Mouse (Mus musculus) liver, embryonic 13.5 days (tissue): ENCODE results near the gene Dynll1. TPM values are rescaled to one million over a fixed set of nuclear protein-coding genes. Genes with fewer than 3 reads are reported as not detected.
A peak's percentile ranks its signal among the peaks of the same experiment; 100 is the strongest.

Experiments
- ATAC-seq: fragments of 200-750 bp; cut with Nextera tagmentation; 2 replicates; pipeline ENCODE4 v1.8.0; 2017; ENCODE audit warnings: low read depth, mild to moderate bottlenecking, moderate number of reproducible peaks, moderate library complexity
- DNase-seq: peaks from one replicate; pipeline ENCODE4 v3.0.0; 2022
- H3K27ac ChIP-seq: fragments of 300-500 bp; sonication (generic); 2 replicates; pipeline ENCODE4 v1.5.1; 2015; ENCODE audit warnings: moderate library complexity, mild to moderate bottlenecking, inconsistent platforms
- H3K27me3 ChIP-seq: fragments of 300-500 bp; sonication (generic); 2 replicates; pipeline ENCODE4 v1.6.1; 2015; ENCODE audit warnings: mild to moderate bottlenecking, inconsistent platforms
- H3K36me3 ChIP-seq: fragments of 300-500 bp; sonication (generic); 2 replicates; pipeline ENCODE4 v1.6.1; 2015; ENCODE audit warnings: mild to moderate bottlenecking, inconsistent platforms
- H3K4me1 ChIP-seq: fragments of 300-500 bp; sonication (generic); replicated peaks from 2 replicates; pipeline ENCODE4 v1.6.1; 2015; ENCODE audit warnings: inconsistent platforms
- H3K4me2 ChIP-seq: fragments of 300-500 bp; sonication (generic); 2 replicates; pipeline ENCODE4 v1.6.1; 2015; ENCODE audit warnings: inconsistent platforms, mild to moderate bottlenecking, moderate library complexity
- H3K4me3 ChIP-seq: fragments of 300-500 bp; sonication (generic); replicated peaks from 2 replicates; pipeline ENCODE4 v1.5.1; 2015; ENCODE audit warnings: mild to moderate bottlenecking, inconsistent platforms
- H3K9ac ChIP-seq: fragments of 300-500 bp; sonication (generic); 2 replicates; pipeline ENCODE4 v1.6.1; 2015; ENCODE audit warnings: mild to moderate bottlenecking, inconsistent platforms
- H3K9me3 ChIP-seq: fragments of 300-500 bp; sonication (generic); replicated peaks from 2 replicates; pipeline ENCODE4 v1.6.1; 2016; ENCODE audit warnings: inconsistent platforms
- WGBS: fragments of 180-500 bp; shearing (Covaris S2); methylation state at CpG from one replicate; pipeline ENCODE4 v1.1.7; 2015; ENCODE audit not compliant: insufficient replicate concordance; 5-methylcytosine and 5-hydroxymethylcytosine counted together
- polyA plus RNA-seq: library from polyadenylated mRNA; unstranded; fragments of >200 nt; fragmentation: Nextera tagmentation; extraction: Ambion mirVana; gene quantifications from 2 replicates; pipeline ENCODE4 v1.2.1, GENCODE M21; 2015

Dynll1 gene
- polyA plus RNA-seq, 1 experiment from 2014 or later: 744 TPM

DNA sequence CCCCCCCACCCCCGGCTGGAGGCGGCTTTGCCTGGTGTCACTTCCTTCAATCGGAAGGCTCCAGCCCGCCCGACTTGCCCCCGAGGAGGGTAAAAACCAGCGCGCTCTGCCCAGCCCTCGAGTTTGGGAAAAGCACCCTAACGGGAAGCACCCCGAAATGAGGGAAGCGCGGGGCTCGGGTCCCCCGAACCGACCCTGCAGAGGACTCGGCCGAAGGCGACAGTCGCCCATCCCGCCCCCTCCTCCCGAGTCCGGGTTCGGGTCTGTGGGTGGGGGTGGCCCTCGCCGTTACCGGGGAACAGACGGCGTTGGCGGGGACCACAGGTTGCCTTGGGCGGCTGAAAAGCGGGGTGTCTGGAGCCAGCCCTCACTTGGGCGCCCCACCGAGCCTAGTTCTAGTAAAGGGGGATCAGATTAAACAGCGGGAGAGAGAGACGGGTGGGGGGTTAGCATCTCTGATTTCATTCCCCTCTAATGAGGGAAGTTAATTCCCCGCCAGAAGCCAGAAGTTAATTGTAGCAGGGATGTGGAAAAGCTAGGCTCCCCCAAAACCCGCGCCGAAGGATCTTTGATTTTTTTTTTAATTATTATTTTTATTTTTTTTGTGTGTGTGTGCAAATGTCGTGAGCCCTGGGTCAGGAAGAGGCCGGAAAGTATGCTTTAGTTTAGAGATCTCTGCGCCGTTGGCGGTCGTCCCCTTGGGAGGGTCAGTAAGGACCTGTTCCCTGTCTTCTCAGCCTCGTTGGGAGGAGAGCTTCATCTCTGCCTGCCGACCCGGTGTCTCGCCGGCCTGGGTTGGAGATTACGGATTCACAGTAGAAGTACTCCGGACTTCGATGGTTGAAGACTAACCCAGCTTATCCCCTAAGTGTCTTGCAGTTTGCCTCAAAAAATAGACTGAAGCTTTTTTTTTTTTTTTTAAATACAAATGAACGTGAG is 27.1 kb upstream of the Dynll1 start:
- Histone ChIP-seq H3K36me3 (peaks cover 38% of the 10 kb centered on the region), H3K4me3 (peak overlapping the region; percentile 96), H3K9me3 (no peaks in the 10 kb centered on the region), H3K4me2 (peak overlapping the region; percentile 86), H3K27me3 (no peaks in the 10 kb centered on the region), H3K27ac (peak overlapping the region; percentile 95), H3K4me1 (peaks cover 68% of the 10 kb centered on the region), H3K9ac (peak overlapping the region; percentile 99)
- peak; percentile 3; the same call in 1 of the 2 replicates for ATAC-seq
- WGBS: 1% methylated on average over 53 of the region's 55 CpGs
- peak; percentile 24 for DNase-seq

- ATAC-seq (peak; percentile 88), DNase-seq (peak; percentile 91)
- Histone ChIP-seq H3K4me2 (peak within 1 kb of the TSS; percentile 86), H3K9me3 (no peaks in the 10 kb centered on the region), H3K4me3 (peak within 1 kb of the TSS; percentile 96), H3K4me1 (peaks cover 60% of the 10 kb centered on the region), H3K27ac (peak within 1 kb of the TSS; percentile 95), H3K36me3 (peaks cover 29% of the 10 kb centered on the region), H3K9ac (peak within 1 kb of the TSS; percentile 99), H3K27me3 (no peaks in the 10 kb centered on the region)
- under 1% methylated on average over 88 of the region's 97 CpGs for WGBS
Observed at GRCm38 (mm10) chr5:115326875-115327609, 26.2 kb upstream of the Dynll1 start, which contains the start of gene Srsf9. Gene Srsf9, plus strand, starts transcription at chr5:115327177.

DNA sequence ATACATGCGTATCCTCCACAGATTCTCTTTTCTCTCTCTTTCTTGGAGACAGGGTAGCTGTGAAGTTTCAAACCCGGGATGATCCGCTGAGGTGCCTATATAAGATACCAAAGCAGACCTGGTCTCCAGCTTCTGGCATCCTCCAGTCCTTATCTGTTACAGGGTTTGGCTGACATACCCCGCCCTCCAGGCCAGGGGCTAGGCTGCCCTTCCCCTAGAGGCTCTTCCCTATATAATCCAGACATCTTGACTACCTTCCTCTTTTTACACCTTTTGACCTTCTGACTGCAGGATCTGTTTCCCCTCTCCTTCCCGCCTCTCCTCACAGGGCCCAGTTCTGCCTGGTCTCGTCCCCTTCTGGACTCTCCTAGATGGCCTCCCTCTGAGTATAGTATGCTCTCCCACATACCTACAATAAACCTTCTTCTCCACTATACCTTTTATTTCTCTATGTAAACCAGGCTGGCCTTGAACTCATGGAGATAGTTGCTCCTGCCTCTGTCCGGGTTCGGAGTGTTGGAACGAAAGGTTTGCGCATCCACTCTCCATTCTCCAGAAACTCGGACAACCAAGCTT is 25.5 kb upstream of the Dynll1 start:
- ATAC-seq (peak; percentile 85), DNase-seq (peak; percentile 68)
- peaks cover 53% of the 10 kb centered on the region for H3K4me1 ChIP-seq
- H3K27me3 ChIP-seq: no peaks in the 10 kb centered on the region
- WGBS: 9% methylated on average over 11 of the region's 11 CpGs
- peak overlapping the region; percentile 96 for H3K4me3 ChIP-seq
- H3K9ac ChIP-seq: peak overlapping the region; percentile 99
- peaks cover 22% of the 10 kb centered on the region for H3K36me3 ChIP-seq
- H3K27ac ChIP-seq: peak overlapping the region; percentile 95
- H3K9me3 ChIP-seq: no peaks in the 10 kb centered on the region
- H3K4me2 ChIP-seq: peak overlapping the region; percentile 86

DNA sequence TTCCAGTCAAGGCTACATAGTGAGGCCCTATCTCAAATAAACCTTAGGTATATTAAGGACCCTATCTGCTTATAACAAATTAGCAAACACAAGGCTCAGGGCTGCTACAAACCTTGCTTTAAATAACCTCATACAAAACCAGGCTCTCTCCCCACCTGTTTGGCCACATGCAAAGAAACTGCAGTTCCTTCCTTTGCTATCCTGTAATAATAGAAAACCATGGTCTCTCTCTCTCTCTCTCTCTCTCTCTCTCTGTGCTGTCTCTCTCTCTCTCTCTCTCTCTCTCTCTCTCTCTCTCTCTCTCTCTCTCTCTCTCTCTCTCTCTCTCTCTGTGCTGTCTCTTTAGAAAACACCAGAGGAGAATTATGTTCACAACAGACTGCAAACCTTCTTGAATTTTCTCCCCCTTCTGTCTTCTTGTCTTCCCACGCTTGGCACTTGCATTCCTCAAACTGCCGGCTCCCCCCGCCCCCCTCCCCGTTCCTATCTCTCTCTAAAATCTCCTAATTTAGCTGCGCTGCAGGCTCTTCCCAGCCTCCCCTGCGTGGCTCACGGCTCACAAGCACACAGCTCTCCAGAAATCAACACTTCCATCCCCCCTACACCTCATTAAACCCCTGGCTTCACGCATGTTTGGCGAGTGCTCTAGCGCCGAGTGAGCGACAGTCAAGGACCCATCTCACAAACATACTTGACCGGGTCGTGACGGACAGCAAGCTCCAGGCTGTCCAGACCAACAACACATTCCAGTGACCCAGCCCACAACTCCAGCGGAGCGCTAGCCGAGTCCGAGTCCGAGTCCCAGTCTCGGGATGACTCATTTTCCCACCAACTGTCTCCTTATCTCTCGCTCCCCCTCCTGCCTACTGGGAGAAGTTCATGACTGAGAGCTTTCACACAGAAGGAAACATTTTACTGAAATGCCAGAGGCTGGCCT is 18.5 kb upstream of the Dynll1 start:
- peak overlapping the region; percentile 56 for H3K4me3 ChIP-seq
- H3K9ac ChIP-seq: peak overlapping the region; percentile 76
- WGBS: under 1% methylated on average over 22 of the region's 22 CpGs
- peak overlapping the region; percentile 75 for H3K27ac ChIP-seq
- H3K9me3 ChIP-seq: no peaks in the 10 kb centered on the region
- no peaks in the 10 kb centered on the region for H3K36me3 ChIP-seq
- H3K4me2 ChIP-seq: peak overlapping the region; percentile 84
- no peaks in the 10 kb centered on the region for H3K27me3 ChIP-seq
- peak; percentile 74 for ATAC-seq
- peak; percentile 59 for DNase-seq
- H3K4me1 ChIP-seq: peaks cover 39% of the 10 kb centered on the region

- Histone ChIP-seq H3K27me3 (no peaks in the 10 kb centered on the region), H3K27ac (peak overlapping the region; percentile 64), H3K9ac (peak overlapping the region; percentile 33; the same call in 1 of the 2 replicates), H3K4me2 (peak overlapping the region; percentile 4), H3K9me3 (no peaks in the 10 kb centered on the region), H3K4me3 (no peak overlapping the region), H3K36me3 (no peaks in the 10 kb centered on the region), H3K4me1 (peaks cover 54% of the 10 kb centered on the region)
- no peak for ATAC-seq
- no peak for DNase-seq
- 17% methylated on average over 10 of the region's 10 CpGs for WGBS
Observed at GRCm38 (mm10) chr5:115317645-115318328, 17.0 kb upstream of the Dynll1 start.

DNA sequence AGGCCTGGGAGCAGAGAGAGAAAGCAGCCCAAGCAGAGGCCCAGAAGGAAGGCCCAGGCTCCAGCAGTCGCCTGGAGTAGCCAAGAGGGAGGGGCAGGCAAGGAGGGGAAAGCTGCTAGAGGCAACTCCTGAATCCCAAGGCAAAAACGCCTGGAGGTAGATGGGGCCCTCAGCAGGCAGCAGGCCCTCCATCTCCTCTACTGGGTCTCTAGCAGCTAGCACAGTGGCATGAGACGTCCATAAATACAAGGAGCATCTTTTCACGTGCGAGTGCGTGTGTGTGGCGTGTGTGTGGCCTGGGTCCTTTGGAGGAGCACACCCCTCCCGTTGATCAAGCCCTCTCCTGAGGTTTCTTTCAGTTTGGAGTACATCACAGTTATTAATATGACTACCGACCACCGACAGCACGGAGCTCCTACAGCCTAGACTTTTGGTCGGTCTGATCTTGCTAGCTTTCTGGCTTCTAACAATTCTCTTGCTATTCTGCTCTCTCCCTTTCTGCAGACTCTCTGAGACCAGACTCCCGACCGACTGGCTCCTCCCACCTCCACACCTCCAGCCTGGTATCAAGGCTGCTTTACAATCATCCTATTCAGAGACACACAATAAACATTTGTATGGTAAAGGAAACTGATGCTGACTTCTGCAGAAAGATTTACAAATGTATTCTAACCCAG is 16.3 kb upstream of the Dynll1 start:
- H3K9ac ChIP-seq: 0 out of 2 replicates have a peak overlapping the region, but pooled peaks have one; percentile 33
- DNase-seq: no peak
- H3K4me2 ChIP-seq: peak overlapping the region; percentile 4; the same call in 1 of the 2 replicates
- H3K27ac ChIP-seq: peak overlapping the region; percentile 64
- H3K9me3 ChIP-seq: no peaks in the 10 kb centered on the region
- H3K36me3 ChIP-seq: no peaks in the 10 kb centered on the region
- no peak overlapping the region for H3K4me3 ChIP-seq
- H3K4me1 ChIP-seq: peaks cover 61% of the 10 kb centered on the region
- ATAC-seq: no peak
- H3K27me3 ChIP-seq: no peaks in the 10 kb centered on the region
- 31% methylated on average over 14 of the region's 14 CpGs for WGBS

DNA sequence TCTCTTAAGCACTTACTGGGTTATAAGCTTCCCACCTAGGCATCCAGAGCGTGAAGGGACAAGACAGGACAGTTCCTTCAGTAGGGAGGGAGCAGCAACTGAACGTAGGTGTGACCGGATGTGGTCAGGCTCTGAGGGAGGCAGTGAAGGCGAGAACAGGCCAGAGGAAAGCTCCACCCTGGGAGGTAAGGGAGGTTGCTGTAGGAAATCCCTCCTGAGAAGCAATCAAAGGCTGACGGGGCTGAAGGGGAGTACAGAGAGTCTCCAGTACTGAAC is 12.8 kb upstream of the Dynll1 start:
- WGBS: 24% methylated on average over 5 of the region's 5 CpGs
- no peak overlapping the region for H3K4me3 ChIP-seq
- ATAC-seq (no peak), DNase-seq (no peak)
- peak overlapping the region; percentile 46 for H3K9ac ChIP-seq
- H3K4me1 ChIP-seq: peaks cover 55% of the 10 kb centered on the region
- no peaks in the 10 kb centered on the region for H3K36me3 ChIP-seq
- H3K9me3 ChIP-seq: no peaks in the 10 kb centered on the region
- H3K27ac ChIP-seq: peak overlapping the region; percentile 84
- peak overlapping the region; percentile 61 for H3K4me2 ChIP-seq
- H3K27me3 ChIP-seq: no peaks in the 10 kb centered on the region

DNA sequence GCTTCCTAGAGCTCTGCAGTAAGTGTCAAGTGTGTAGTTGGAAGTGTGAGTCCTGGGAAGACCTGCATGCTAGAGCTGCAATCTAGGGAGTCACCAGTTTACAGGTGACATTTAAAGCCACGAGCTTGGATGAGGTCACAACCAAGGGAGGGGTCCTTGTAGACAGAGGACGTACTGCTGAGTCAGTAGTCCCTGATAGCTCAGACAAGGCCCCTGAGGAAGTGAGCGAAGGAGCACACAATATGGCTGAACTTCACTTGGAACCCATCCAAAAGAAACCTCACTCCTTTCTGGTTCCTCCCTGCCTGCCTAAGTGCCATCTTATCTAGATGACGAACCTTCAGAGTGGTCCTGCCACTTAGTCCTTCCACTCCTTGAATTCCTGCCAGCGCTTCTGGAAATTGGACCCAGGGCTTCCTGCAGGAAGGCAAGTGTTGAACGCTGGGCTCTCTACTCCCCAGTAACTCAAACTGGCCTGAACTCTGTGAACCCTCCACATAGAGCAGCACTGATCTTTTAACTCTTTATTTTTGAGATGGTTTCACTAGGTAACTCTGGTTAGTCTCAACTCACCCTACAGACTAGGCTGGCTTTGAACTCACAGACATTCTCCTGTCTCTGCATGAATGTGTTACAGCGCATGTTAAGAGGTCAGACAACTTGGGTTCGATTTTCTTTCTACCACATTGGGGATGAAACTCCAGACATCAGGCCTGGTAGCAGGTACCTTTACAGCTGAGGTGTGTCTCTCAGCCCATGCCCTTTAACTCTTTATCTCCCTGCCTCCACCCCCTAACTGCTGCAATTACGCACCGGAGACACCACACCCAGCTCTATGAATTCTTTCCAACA is 12.2 kb upstream of the Dynll1 start:
- WGBS: 35% methylated on average over 10 of the region's 10 CpGs
- ATAC-seq: peak; percentile 80
- Histone ChIP-seq H3K4me1 (peaks cover 49% of the 10 kb centered on the region), H3K27me3 (no peaks in the 10 kb centered on the region; the same call in 1 of the 2 replicates), H3K4me2 (peak overlapping the region; percentile 61), H3K4me3 (peak overlapping the region; percentile 20), H3K36me3 (no peaks in the 10 kb centered on the region), H3K9ac (peak overlapping the region; percentile 46), H3K27ac (peak overlapping the region; percentile 84), H3K9me3 (no peaks in the 10 kb centered on the region)
- DNase-seq: peak; percentile 34

- DNase-seq (peak; percentile 22), ATAC-seq (peak; percentile 86)
- no peaks in the 10 kb centered on the region for H3K9me3 ChIP-seq
- H3K4me1 ChIP-seq: peaks cover 43% of the 10 kb centered on the region
- peak overlapping the region; percentile 61 for H3K4me2 ChIP-seq
- peak overlapping the region; percentile 20 for H3K4me3 ChIP-seq
- 24% methylated on average over 4 of the region's 4 CpGs for WGBS
- no peaks in the 10 kb centered on the region; the same call in 1 of the 2 replicates for H3K27me3 ChIP-seq
- H3K9ac ChIP-seq: peak overlapping the region; percentile 46
- H3K36me3 ChIP-seq: no peaks in the 10 kb centered on the region
- H3K27ac ChIP-seq: peak overlapping the region; percentile 84
Observed at GRCm38 (mm10) chr5:115312354-115312753, 11.6 kb upstream of the Dynll1 start.
